13 mouse cellular contexts compared by ENCODE assay signal in the genomic region with DNA sequence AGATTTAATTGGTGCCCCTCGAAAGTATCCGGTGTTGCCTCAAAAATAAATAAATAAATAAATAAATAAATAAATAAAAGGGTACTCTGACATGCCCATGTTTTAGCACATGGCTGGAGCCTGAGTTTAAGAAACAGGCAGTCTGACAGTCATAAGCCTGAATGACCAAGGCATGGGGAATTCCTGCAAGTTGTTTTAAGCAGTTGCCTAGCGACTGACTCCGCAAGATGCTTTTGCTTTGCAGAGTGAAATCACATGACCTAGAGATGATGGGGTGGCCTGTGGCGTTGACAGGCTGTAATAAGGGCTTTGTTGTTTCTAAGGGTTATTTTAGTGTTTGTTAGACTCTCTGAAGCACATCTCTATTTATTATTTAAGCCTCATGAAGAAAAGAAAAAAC.
DNase-seq lines count a peak whose midpoint lies in the region; ATAC-seq lines count a peak whose summit lies in the region.
"Had no signal": no experiment of that assay in that cellular context is flagged by ENCODE, and none has a peak within 500 bp of the region (broad histone marks: within the 10 kb centered on the region; RNA-seq: fewer than 3 reads in every experiment).

No protein-coding gene starts in this region.

- ATAC-seq in midbrain, embryonic 11.5 days (ENCODE audit: low FRiP score) = peak; percentile 55
- ATAC-seq in forebrain, embryonic 14.5 days = peak; percentile 54; the same call in 1 of the 2 replicates
- ATAC-seq in midbrain, embryonic 13.5 days = peak; percentile 72
- no peak for ATAC-seq in kidney, embryonic 14.5 days (ENCODE audit: low FRiP score, low TSS enrichment)

- no peak overlapping the region for H3K9ac ChIP-seq in midbrain, embryonic 11.5 days (ENCODE audit: low read length)
- H3K9ac ChIP-seq in forebrain, embryonic 14.5 days (ENCODE audit: low read length) = no peak overlapping the region
- no peak overlapping the region for H3K9ac ChIP-seq in midbrain, embryonic 13.5 days (replicated peaks)
- H3K9ac ChIP-seq in kidney, embryonic 14.5 days (ENCODE audit: low read depth, low read length) = no peak overlapping the region
- H3K9ac ChIP-seq: liver, embryonic 13.5 days; neural tube, embryonic 12.5 days had no signal

- DNase-seq in midbrain, embryonic 11.5 days (ENCODE audit: low spot score, missing footprints) = no peak
- DNase-seq in midbrain, embryonic 10.5 days (ENCODE audit: low spot score) = no peak
- peak; percentile 69 for DNase-seq in forebrain, embryonic 14.5 days (ENCODE audit: low spot score)
- DNase-seq in thymus, postnatal 14 days = no peak
- DNase-seq in right cerebral cortex, adult 18-20 months = no peak
- DNase-seq: cerebellum, adult 2 months; kidney, postnatal 14 days; liver, embryonic 13.5 days; right cerebral cortex, postnatal 25 days had no signal

- no peaks in the 10 kb centered on the region for H3K36me3 ChIP-seq in midbrain, embryonic 11.5 days (ENCODE audit: control insufficient read depth, insufficient read depth, low read length)
- H3K36me3 ChIP-seq in midbrain, embryonic 10.5 days = no peaks in the 10 kb centered on the region
- H3K36me3 ChIP-seq in forebrain, embryonic 14.5 days (ENCODE audit: control insufficient read depth, insufficient read depth, low read length) = no peaks in the 10 kb centered on the region
- no peaks in the 10 kb centered on the region for H3K36me3 ChIP-seq in midbrain, embryonic 13.5 days
- no peaks in the 10 kb centered on the region for H3K36me3 ChIP-seq in kidney, embryonic 14.5 days (ENCODE audit: control insufficient read depth, insufficient read depth, low read length)
- H3K36me3 ChIP-seq: liver, embryonic 13.5 days; neural tube, embryonic 12.5 days had no signal

- no peaks in the 10 kb centered on the region; the same call in 1 of the 2 replicates for H3K4me1 ChIP-seq in midbrain, embryonic 11.5 days (ENCODE audit: control insufficient read depth, insufficient read depth, low read length)
- H3K4me1 ChIP-seq in midbrain, embryonic 10.5 days = peaks cover 13% of the 10 kb centered on the region; the same call in 1 of the 2 replicates
- no peaks in the 10 kb centered on the region for H3K4me1 ChIP-seq in forebrain, embryonic 14.5 days (ENCODE audit: control insufficient read depth, insufficient read depth, low read length)
- H3K4me1 ChIP-seq in midbrain, embryonic 13.5 days (replicated peaks) = peaks cover 8% of the 10 kb centered on the region; the same call in 1 of the 2 replicates
- H3K4me1 ChIP-seq in kidney, embryonic 14.5 days (ENCODE audit: control insufficient read depth, insufficient read depth, low read length) = no peaks in the 10 kb centered on the region
- H3K4me1 ChIP-seq: liver, embryonic 13.5 days had no signal

- H3K27ac ChIP-seq in midbrain, embryonic 11.5 days (ENCODE audit: low read depth, low read length) = no peak overlapping the region
- no peak overlapping the region for H3K27ac ChIP-seq in midbrain, embryonic 10.5 days (replicated peaks)
- no peak overlapping the region for H3K27ac ChIP-seq in forebrain, embryonic 14.5 days (ENCODE audit: low read depth, low read length)
- H3K27ac ChIP-seq in midbrain, embryonic 13.5 days = no peak overlapping the region
- H3K27ac ChIP-seq in kidney, embryonic 14.5 days (ENCODE audit: low read depth, low read length) = no peak overlapping the region
- H3K27ac ChIP-seq: left cerebral cortex, adult 2 months; liver, embryonic 13.5 days; neural tube, embryonic 12.5 days had no signal

- H3K27me3 ChIP-seq in midbrain, embryonic 11.5 days (ENCODE audit: control insufficient read depth, insufficient read depth, low read length) = no peaks in the 10 kb centered on the region
- H3K27me3 ChIP-seq in midbrain, embryonic 10.5 days (ENCODE audit: low read depth, poor library complexity, severe bottlenecking) = no peaks in the 10 kb centered on the region
- no peaks in the 10 kb centered on the region for H3K27me3 ChIP-seq in forebrain, embryonic 14.5 days (replicated peaks; ENCODE audit: control insufficient read depth, insufficient read depth, low read length)
- H3K27me3 ChIP-seq in midbrain, embryonic 13.5 days = no peaks in the 10 kb centered on the region
- H3K27me3 ChIP-seq in kidney, embryonic 14.5 days (ENCODE audit: control insufficient read depth, insufficient read depth, low read length) = no peaks in the 10 kb centered on the region
- H3K27me3 ChIP-seq: neural tube, embryonic 12.5 days had no signal

- H3K9me3 ChIP-seq in midbrain, embryonic 11.5 days (ENCODE audit: control insufficient read depth, low read length) = no peaks in the 10 kb centered on the region
- H3K9me3 ChIP-seq in midbrain, embryonic 10.5 days (replicated peaks) = no peaks in the 10 kb centered on the region
- no peaks in the 10 kb centered on the region for H3K9me3 ChIP-seq in forebrain, embryonic 14.5 days (replicated peaks; ENCODE audit: control insufficient read depth, low read length)
- H3K9me3 ChIP-seq in midbrain, embryonic 13.5 days = no peaks in the 10 kb centered on the region
- no peaks in the 10 kb centered on the region for H3K9me3 ChIP-seq in kidney, embryonic 14.5 days (ENCODE audit: control insufficient read depth, low read length)
- H3K9me3 ChIP-seq: liver, embryonic 13.5 days; neural tube, embryonic 12.5 days had no signal

- H3K4me3 ChIP-seq in midbrain, embryonic 11.5 days (ENCODE audit: low read depth, low read length) = no peak overlapping the region
- no peak overlapping the region for H3K4me3 ChIP-seq in midbrain, embryonic 10.5 days
- H3K4me3 ChIP-seq in forebrain, embryonic 14.5 days (ENCODE audit: low read depth, low read length) = no peak overlapping the region
- H3K4me3 ChIP-seq in midbrain, embryonic 13.5 days (replicated peaks) = no peak overlapping the region
- no peak overlapping the region for H3K4me3 ChIP-seq in kidney, embryonic 14.5 days (ENCODE audit: low read length)
- H3K4me3 ChIP-seq: left cerebral cortex, adult 2 months; liver, embryonic 13.5 days; neural tube, embryonic 12.5 days had no signal

- no peak overlapping the region for H3K4me2 ChIP-seq in midbrain, embryonic 11.5 days
- no peak overlapping the region for H3K4me2 ChIP-seq in forebrain, embryonic 14.5 days (ENCODE audit: low read length)
- no peak overlapping the region for H3K4me2 ChIP-seq in midbrain, embryonic 13.5 days (replicated peaks)
- H3K4me2 ChIP-seq in kidney, embryonic 14.5 days (replicated peaks; ENCODE audit: low read depth, low read length) = no peak overlapping the region
- H3K4me2 ChIP-seq: liver, embryonic 13.5 days; neural tube, embryonic 12.5 days had no signal

- 59% methylated on average over 5 of the region's 5 CpGs for WGBS in midbrain, embryonic 11.5 days
- 71% methylated on average over 5 of the region's 5 CpGs for WGBS in midbrain, embryonic 10.5 days
- 69% methylated on average over 5 of the region's 5 CpGs for WGBS in forebrain, embryonic 14.5 days
- WGBS in midbrain, embryonic 13.5 days = 52% methylated on average over 5 of the region's 5 CpGs
- WGBS in kidney, embryonic 14.5 days = 83% methylated on average over 5 of the region's 5 CpGs
